22 mouse cellular contexts compared by ENCODE assay signal in genomic region chr9:70631665-70632064, GRCm38 (mm10). TPM values are rescaled to one million over a fixed set of nuclear protein-coding genes. Genes with fewer than 3 reads are reported as not detected.
A peak's percentile ranks its signal among the peaks of the same experiment; 100 is the strongest.
DNase-seq lines count a peak whose midpoint lies in the region; ATAC-seq and TF ChIP-seq lines count a peak whose summit lies in the region.
"Had no signal": no experiment of that assay in that cellular context is flagged by ENCODE, and none has a peak within 500 bp of the region (broad histone marks: within the 10 kb centered on the region; RNA-seq: fewer than 3 reads in every experiment).

No protein-coding gene starts in this region.

- H3K9me3 ChIP-seq in heart, embryonic 13.5 days, result no peaks in the 10 kb centered on the region
- H3K9me3 ChIP-seq in limb, embryonic 14.5 days (ENCODE audit: control insufficient read depth, low read length), result no peaks in the 10 kb centered on the region
- H3K9me3 ChIP-seq in limb, embryonic 10.5 days (replicated peaks), result no peaks in the 10 kb centered on the region
- no peaks in the 10 kb centered on the region for H3K9me3 ChIP-seq in CH12.LX (replicated peaks; ENCODE audit: low read length)
- no peaks in the 10 kb centered on the region for H3K9me3 ChIP-seq in embryonic facial prominence, embryonic 14.5 days (ENCODE audit: control insufficient read depth, low read length)
- no peaks in the 10 kb centered on the region for H3K9me3 ChIP-seq in forebrain, postnatal 0 days (ENCODE audit: low read length)
- H3K9me3 ChIP-seq: midbrain, embryonic 10.5 days had no signal

- peak; percentile 82 for TF ChIP-seq EP300 in CH12.LX (IDR thresholded peaks at IDR 0.05; ENCODE audit: low read length)

- peaks cover 7% of the 10 kb centered on the region; the same call in 1 of the 2 replicates for H3K4me1 ChIP-seq in heart, embryonic 13.5 days
- H3K4me1 ChIP-seq in limb, embryonic 14.5 days (ENCODE audit: control insufficient read depth, insufficient read depth, low read length), result peaks cover 3% of the 10 kb centered on the region; the same call in 1 of the 2 replicates
- no peaks in the 10 kb centered on the region for H3K4me1 ChIP-seq in limb, embryonic 10.5 days
- peaks cover 0 to 32% of the 10 kb centered on the region in 2 experiments; a peak in 2 of 4 replicates for H3K4me1 ChIP-seq in CH12.LX (ENCODE audit: control insufficient read depth in 1 of 2, insufficient read depth in 2 of 2)
- peaks cover 4% of the 10 kb centered on the region; the same call in 1 of the 2 replicates for H3K4me1 ChIP-seq in embryonic facial prominence, embryonic 14.5 days (ENCODE audit: control insufficient read depth, insufficient read depth, low read length)
- H3K4me1 ChIP-seq in forebrain, postnatal 0 days (ENCODE audit: insufficient read depth), result no peaks in the 10 kb centered on the region
- H3K4me1 ChIP-seq: midbrain, embryonic 10.5 days had no signal

- H3K27ac ChIP-seq in heart, embryonic 13.5 days (replicated peaks), result peak overlapping the region; percentile 46; the same call in 1 of the 2 replicates
- no peak overlapping the region for H3K27ac ChIP-seq in limb, embryonic 14.5 days (replicated peaks; ENCODE audit: low read depth, low read length)
- H3K27ac ChIP-seq in limb, embryonic 10.5 days, result no peak overlapping the region
- no peak overlapping the region for H3K27ac ChIP-seq in CH12.LX (ENCODE audit: insufficient read depth, low read depth)
- no peak overlapping the region for H3K27ac ChIP-seq in embryonic facial prominence, embryonic 14.5 days (replicated peaks; ENCODE audit: low read depth, low read length)
- no peak overlapping the region for H3K27ac ChIP-seq in forebrain, postnatal 0 days (ENCODE audit: low read depth, low read length)
- H3K27ac ChIP-seq: midbrain, embryonic 10.5 days had no signal

- no peak for TF ChIP-seq POLR2A in limb, embryonic 14.5 days (IDR thresholded peaks at IDR 0.05; ENCODE audit: borderline replicate concordance, extremely low read depth, insufficient read depth, insufficient read length)
- TF ChIP-seq POLR2A in CH12.LX (IDR thresholded peaks at IDR 0.05; ENCODE audit: low read depth, low read length), result no peak

- H3K4me2 ChIP-seq in heart, embryonic 13.5 days, result no peak overlapping the region
- H3K4me2 ChIP-seq in limb, embryonic 14.5 days (replicated peaks; ENCODE audit: low read depth, low read length, severe bottlenecking), result no peak overlapping the region
- H3K4me2 ChIP-seq in CH12.LX (ENCODE audit: insufficient read depth, low read depth, poor library complexity, severe bottlenecking), result peak overlapping the region; percentile 60; the same call in 1 of the 2 replicates
- no peak overlapping the region for H3K4me2 ChIP-seq in embryonic facial prominence, embryonic 14.5 days (ENCODE audit: low read depth, low read length)
- H3K4me2 ChIP-seq in forebrain, postnatal 0 days (ENCODE audit: low read depth), result no peak overlapping the region
- H3K4me2 ChIP-seq: liver, embryonic 11.5 days had no signal

- H3K27me3 ChIP-seq in heart, embryonic 13.5 days (replicated peaks), result no peaks in the 10 kb centered on the region
- H3K27me3 ChIP-seq in limb, embryonic 14.5 days (ENCODE audit: control insufficient read depth, insufficient read depth, low read length), result no peaks in the 10 kb centered on the region
- no peaks in the 10 kb centered on the region for H3K27me3 ChIP-seq in limb, embryonic 10.5 days (ENCODE audit: low read depth, poor library complexity, severe bottlenecking)
- no peaks in the 10 kb centered on the region for H3K27me3 ChIP-seq in CH12.LX (replicated peaks)
- H3K27me3 ChIP-seq in embryonic facial prominence, embryonic 14.5 days (replicated peaks; ENCODE audit: control insufficient read depth, insufficient read depth, low read length), result no peaks in the 10 kb centered on the region
- no peaks in the 10 kb centered on the region for H3K27me3 ChIP-seq in forebrain, postnatal 0 days (ENCODE audit: insufficient read depth, low read length)

- no peak overlapping the region for H3K4me3 ChIP-seq in heart, embryonic 13.5 days
- H3K4me3 ChIP-seq in limb, embryonic 14.5 days (replicated peaks; ENCODE audit: low read length), result no peak overlapping the region
- no peak overlapping the region for H3K4me3 ChIP-seq in limb, embryonic 10.5 days
- H3K4me3 ChIP-seq in CH12.LX (replicated peaks in 1 of 3; ENCODE audit: low read depth in 2 of 3, low read length in 2 of 3, poor library complexity in 1 of 3), result no peak overlapping the region
- H3K4me3 ChIP-seq in embryonic facial prominence, embryonic 14.5 days (ENCODE audit: low read depth, low read length), result no peak overlapping the region
- H3K4me3 ChIP-seq in forebrain, postnatal 0 days (ENCODE audit: low read depth, low read length), result no peak overlapping the region
- H3K4me3 ChIP-seq: midbrain, embryonic 10.5 days had no signal

- WGBS in heart, embryonic 13.5 days, result 18% methylated on average over 5 of the region's 5 CpGs
- 15% methylated on average over 5 of the region's 5 CpGs for WGBS in limb, embryonic 14.5 days
- WGBS in limb, embryonic 10.5 days, result 22% methylated on average over 5 of the region's 5 CpGs
- 19% methylated on average over 5 of the region's 5 CpGs for WGBS in embryonic facial prominence, embryonic 14.5 days
- 27% methylated on average over 5 of the region's 5 CpGs for WGBS in forebrain, postnatal 0 days

- no peak for ATAC-seq in heart, embryonic 13.5 days (ENCODE audit: extremely low read depth, insufficient number of reproducible peaks, low FRiP score, low TSS enrichment)
- ATAC-seq in limb, embryonic 14.5 days (ENCODE audit: low FRiP score, low read depth), result no peak
- 0 out of 2 replicates have a peak, but pooled peaks have one; percentile 47 for ATAC-seq in embryonic facial prominence, embryonic 14.5 days (ENCODE audit: low read depth)
- ATAC-seq in forebrain, postnatal 0 days, result no peak
- ATAC-seq: forebrain, embryonic 16.5 days; hindbrain, embryonic 16.5 days; intestine, embryonic 16.5 days had no signal

- no peak for DNase-seq in heart, postnatal 36 days
- peak; percentile 27 for DNase-seq in limb, embryonic 14.5 days (ENCODE audit: low spot score)
- DNase-seq in limb, embryonic 10.5 days (ENCODE audit: low spot score), result no peak
- peak; percentile 79 for DNase-seq in CH12.LX (ENCODE audit: extremely low read depth)
- DNase-seq in embryonic facial prominence, embryonic 14.5 days (ENCODE audit: low spot score), result peak; percentile 66
- DNase-seq in forebrain, postnatal 0 days, result no peak
- DNase-seq in urinary bladder, adult 18-20 months (ENCODE audit: low spot score in 2 of 2), result no peak
- DNase-seq: adrenal gland, postnatal 25 days; cerebellum, adult 11 months; cerebellum, postnatal 36 days; gastrocnemius, postnatal 36 days; heart, postnatal 14 days; kidney, postnatal 36 days; left cerebral cortex, postnatal 4 days; right cerebral cortex, postnatal 14 days; spleen, adult 18-20 months had no signal

- intact Hi-C loops in heart, postnatal 36 days (cut with DNase I), result no loop called here

- dilution Hi-C loops in CH12.LX (cut with MboI; ENCODE audit: extremely low pct_ligation_motif_present, extremely low pct_unique_long_range_greater_than_20kb, low sequenced_read_pairs), result no loop called here

- TF ChIP-seq CTCF in CH12.LX (conservative IDR thresholded peaks at IDR 0.05 in 1 of 2, IDR thresholded peaks at IDR 0.05 in 1 of 2; ENCODE audit: low read depth in 2 of 2, low read length in 2 of 2), result no peak
- no peak for TF ChIP-seq CTCF in forebrain, postnatal 0 days (IDR thresholded peaks at IDR 0.05; ENCODE audit: low read depth)

- H3K9ac ChIP-seq in heart, embryonic 13.5 days, result no peak overlapping the region
- no peak overlapping the region for H3K9ac ChIP-seq in limb, embryonic 14.5 days (ENCODE audit: low read depth, low read length, severe bottlenecking)
- H3K9ac ChIP-seq in CH12.LX (ENCODE audit: insufficient read depth, low read depth), result no peak overlapping the region
- H3K9ac ChIP-seq in embryonic facial prominence, embryonic 14.5 days (ENCODE audit: low read depth, low read length), result no peak overlapping the region
- H3K9ac ChIP-seq in forebrain, postnatal 0 days, result no peak overlapping the region

- no peak for TF ChIP-seq RAD21 in CH12.LX (IDR thresholded peaks at IDR 0.05; ENCODE audit: low read depth, low read length)

- in situ Hi-C loops in CH12.LX (cut with MboI; ENCODE audit: low pct_ligation_motif_present, low pct_unique_long_range_greater_than_20kb, low sequenced_read_pairs), result no loop called here

- H3K36me3 ChIP-seq in heart, embryonic 13.5 days, result peaks cover 13% of the 10 kb centered on the region
- H3K36me3 ChIP-seq in limb, embryonic 14.5 days (ENCODE audit: control insufficient read depth, insufficient read depth, low read length), result no peaks in the 10 kb centered on the region
- H3K36me3 ChIP-seq in limb, embryonic 10.5 days, result no peaks in the 10 kb centered on the region
- peaks cover 0 to 14% of the 10 kb centered on the region in 2 experiments for H3K36me3 ChIP-seq in CH12.LX (replicated peaks in 1 of 2; ENCODE audit: control insufficient read depth in 1 of 2, insufficient read depth in 1 of 2, low read length in 1 of 2)
- H3K36me3 ChIP-seq in embryonic facial prominence, embryonic 14.5 days (ENCODE audit: control insufficient read depth, insufficient read depth, low read length), result no peaks in the 10 kb centered on the region
- H3K36me3 ChIP-seq in forebrain, postnatal 0 days (ENCODE audit: insufficient read depth), result no peaks in the 10 kb centered on the region
- H3K36me3 ChIP-seq: midbrain, embryonic 10.5 days had no signal

- no peaks in the 10 kb centered on the region for H3K79me2 ChIP-seq in CH12.LX (replicated peaks; ENCODE audit: control insufficient read depth, extremely low read depth, insufficient read depth, poor library complexity, severe bottlenecking)

RNA-seq across cellular contexts. Expression of gene Gm10642, which starts 24.4 kb away (rescaled TPM):
- polyA plus RNA-seq in heart, embryonic 13.5 days (2015; fragmentation: Nextera tagmentation; extraction: Ambion mirVana), result 0.15 and 0.31 TPM in 2 replicates
- total RNA-seq in heart, postnatal 36 days (2021), result under 1 TPM; 0.27 to 0.31 TPM
- 0.30 and 0.33 TPM in 2 replicates for polyA plus RNA-seq in limb, embryonic 14.5 days (2012; rRNA removed)
- 0.29 and 0.65 TPM in 2 replicates for polyA plus RNA-seq in limb, embryonic 14.5 days (2014; fragmentation: Nextera tagmentation; extraction: Ambion mirVana)
- 0.10 and 0.11 TPM in 2 replicates for polyA plus RNA-seq in limb, embryonic 10.5 days (2016; fragmentation: Nextera tagmentation; extraction: Ambion mirVana)
- total RNA-seq in CH12.LX (2012; rRNA removed), result 1.5 and 2.1 TPM in 2 replicates
- total RNA-seq in CH12.LX (2014; rRNA removed), result 0.13 TPM in 1 of 2 replicates, not detected in the other
- not detected in 2 replicates for polyA plus RNA-seq in CH12.LX (2012; ENCODE audit: insufficient read length, low read depth)
- 0.49 and 0.62 TPM in 2 replicates for polyA plus RNA-seq in embryonic facial prominence, embryonic 14.5 days (2014; fragmentation: Nextera tagmentation; extraction: Ambion mirVana)
- 1.4 TPM in 2 replicates for total RNA-seq in forebrain, postnatal 0 days (2014; rRNA removed)
- 1.4 and 1.5 TPM in 2 replicates for polyA plus RNA-seq in forebrain, postnatal 0 days (2015; fragmentation: Nextera tagmentation; extraction: Ambion mirVana)

RNA-seq across cellular contexts. Expression of gene Mindy2, which starts 25.3 kb away (rescaled TPM):
- polyA plus RNA-seq in heart, embryonic 13.5 days (2015; fragmentation: Nextera tagmentation; extraction: Ambion mirVana), result 9.7 and 9.9 TPM in 2 replicates
- total RNA-seq in heart, postnatal 36 days (2021), result 10 to 100 TPM; 32.7 to 34.8 TPM
- 6.1 and 6.3 TPM in 2 replicates for polyA plus RNA-seq in limb, embryonic 14.5 days (2012; rRNA removed)
- polyA plus RNA-seq in limb, embryonic 14.5 days (2014; fragmentation: Nextera tagmentation; extraction: Ambion mirVana), result 13.0 and 13.1 TPM in 2 replicates
- polyA plus RNA-seq in limb, embryonic 10.5 days (2016; fragmentation: Nextera tagmentation; extraction: Ambion mirVana), result 1.5 and 3.0 TPM in 2 replicates
- total RNA-seq in CH12.LX (2012; rRNA removed) (5.3 and 7.0 TPM in 2 replicates), CH12.LX (2014; rRNA removed) (9.9 and 10.0 TPM in 2 replicates)
- polyA plus RNA-seq in CH12.LX (2012; ENCODE audit: insufficient read length, low read depth), result 5.9 and 6.8 TPM in 2 replicates
- 15.3 and 15.5 TPM in 2 replicates for polyA plus RNA-seq in embryonic facial prominence, embryonic 14.5 days (2014; fragmentation: Nextera tagmentation; extraction: Ambion mirVana)
- total RNA-seq in forebrain, postnatal 0 days (2014; rRNA removed), result 33.9 and 37.3 TPM in 2 replicates
- polyA plus RNA-seq in forebrain, postnatal 0 days (2015; fragmentation: Nextera tagmentation; extraction: Ambion mirVana), result 8.5 and 16.5 TPM in 2 replicates

RNA-seq across cellular contexts. Expression of gene Adam10, which starts 47.1 kb away (rescaled TPM):
- polyA plus RNA-seq in heart, embryonic 13.5 days (2015; fragmentation: Nextera tagmentation; extraction: Ambion mirVana), result 64.0 and 70.4 TPM in 2 replicates
- total RNA-seq in heart, postnatal 36 days (2021), result 10 to 100 TPM; 36.6 to 42.8 TPM
- 37.3 and 41.3 TPM in 2 replicates for polyA plus RNA-seq in limb, embryonic 14.5 days (2012; rRNA removed)
- polyA plus RNA-seq in limb, embryonic 14.5 days (2014; fragmentation: Nextera tagmentation; extraction: Ambion mirVana), result 58.2 and 61.9 TPM in 2 replicates
- 51.3 and 60.3 TPM in 2 replicates for polyA plus RNA-seq in limb, embryonic 10.5 days (2016; fragmentation: Nextera tagmentation; extraction: Ambion mirVana)
- total RNA-seq in CH12.LX (2012; rRNA removed) (9.3 and 9.6 TPM in 2 replicates), CH12.LX (2014; rRNA removed) (17.7 and 17.8 TPM in 2 replicates)
- 26.3 and 28.9 TPM in 2 replicates for polyA plus RNA-seq in CH12.LX (2012; ENCODE audit: insufficient read length, low read depth)
- 63.5 and 67.7 TPM in 2 replicates for polyA plus RNA-seq in embryonic facial prominence, embryonic 14.5 days (2014; fragmentation: Nextera tagmentation; extraction: Ambion mirVana)
- total RNA-seq in forebrain, postnatal 0 days (2014; rRNA removed), result 19.1 and 21.8 TPM in 2 replicates
- 38.1 and 47.1 TPM in 2 replicates for polyA plus RNA-seq in forebrain, postnatal 0 days (2015; fragmentation: Nextera tagmentation; extraction: Ambion mirVana)

Comparison
In these comparisons a context has a peak if more than half of its experiments do, and no peak if none do; other contexts are left out.
1. DNase-seq: peak in limb, embryonic 14.5 days (single experiment), CH12.LX (single experiment) and embryonic facial prominence, embryonic 14.5 days (single experiment); none in heart, postnatal 36 days (0 of 2), limb, embryonic 10.5 days (single experiment), forebrain, postnatal 0 days (single experiment) and urinary bladder, adult 18-20 months (0 of 2).